ENCODE assay signal across 29 mouse cellular contexts in genomic region chr1:74967962-74968580, GRCm38 (mm10). TPM values are rescaled to one million over a fixed set of nuclear protein-coding genes. Genes with fewer than 3 reads are reported as not detected.
DNase-seq lines count a peak whose midpoint lies in the region; TF ChIP-seq lines count a peak whose summit lies in the region.
"Had no signal": no experiment of that assay in that cellular context is flagged by ENCODE, and none has a peak within 500 bp of the region (broad histone marks: within the 10 kb centered on the region; RNA-seq: fewer than 3 reads in every experiment).

No protein-coding gene starts in this region.

- H3K36me3 ChIP-seq in kidney, adult 2 months (ENCODE audit: control insufficient read depth, insufficient read depth, low read length) = no peaks in the 10 kb centered on the region
- H3K36me3 ChIP-seq in MEL (ENCODE audit: control insufficient read depth in 1 of 2, insufficient read depth in 2 of 2, low read length in 2 of 2) (no peaks in the 10 kb centered on the region; a peak in 1 of 4 replicates), myocyte (ENCODE audit: control insufficient read depth, insufficient read depth) (no peaks in the 10 kb centered on the region)
- H3K36me3 ChIP-seq: embryonic facial prominence, embryonic 13.5 days; hindbrain, embryonic 10.5 days; limb, embryonic 12.5 days; lung, embryonic 15.5 days; midbrain, embryonic 15.5 days; neural tube, embryonic 13.5 days had no signal

- H3K4me1 ChIP-seq in kidney, adult 2 months (ENCODE audit: control insufficient read depth, insufficient read depth, low read length) = peaks cover 20% of the 10 kb centered on the region; the same call in 1 of the 2 replicates
- peaks cover 0 to 8% of the 10 kb centered on the region in 2 experiments; a peak in 1 of 4 replicates for H3K4me1 ChIP-seq in MEL (ENCODE audit: control insufficient read depth in 1 of 2, insufficient read depth in 2 of 2, low read length in 2 of 2)

- peak; percentile 66 for DNase-seq in kidney, adult 2 months
- DNase-seq in kidney, adult 18-20 months = no peak
- DNase-seq in MEL (ENCODE audit: low read depth, low spot score) = peak; percentile 83
- DNase-seq in NIH3T3 (ENCODE audit: low read depth) = peak; percentile 52
- DNase-seq in lung, postnatal 36 days = no peak
- DNase-seq in heart, adult 11 months = no peak
- DNase-seq: cerebellum, adult 8-10 months; cerebellum, postnatal 36 days; embryo, embryonic 11 days; gastrocnemius, adult 2 months; layer of hippocampus, postnatal 36 days; thymus, adult 18-20 months; thymus, postnatal 36 days had no signal

- H3K79me2 ChIP-seq in MEL (ENCODE audit: control insufficient read depth, insufficient read depth, low read length, poor library complexity) (no peaks in the 10 kb centered on the region), myocyte (ENCODE audit: control insufficient read depth, insufficient read depth) (no peaks in the 10 kb centered on the region)

- 41% methylated on average over 8 of the region's 8 CpGs for WGBS in kidney, adult 2 months

- peak overlapping the region; percentile 64; the same call in 1 of the 2 replicates for H3K27ac ChIP-seq in kidney, adult 2 months (ENCODE audit: insufficient read depth, low read depth, low read length)
- no peak overlapping the region for H3K27ac ChIP-seq in MEL (ENCODE audit: control insufficient read depth, low read depth, low read length)
- H3K27ac ChIP-seq: embryonic facial prominence, embryonic 13.5 days; forebrain, embryonic 13.5 days; gastrocnemius, adult 2 months; hindbrain, embryonic 10.5 days; hindbrain, postnatal 0 days; limb, embryonic 12.5 days; liver, embryonic 14.5 days; lung, embryonic 15.5 days; macrophage; midbrain, embryonic 15.5 days; neural tube, embryonic 13.5 days had no signal

- no peak for TF ChIP-seq CTCF in kidney, adult 2 months (conservative IDR thresholded peaks at IDR 0.05; ENCODE audit: insufficient read depth, insufficient read length, low read depth, low read length)
- TF ChIP-seq CTCF in MEL (IDR thresholded peaks at IDR 0.05 in 2 of 3, conservative IDR thresholded peaks at IDR 0.05 in 1 of 3; ENCODE audit: control insufficient read depth in 1 of 3, insufficient read depth in 1 of 3, low read depth in 2 of 3, low read length in 3 of 3, poor library complexity in 1 of 3, severe bottlenecking in 1 of 3) = no peak

- TF ChIP-seq EP300 in MEL (IDR thresholded peaks at IDR 0.05; ENCODE audit: low read depth in 1 of 2, low read length in 2 of 2) = peak; percentile 44 to 65

- no peaks in the 10 kb centered on the region for H3K9me3 ChIP-seq in MEL (replicated peaks; ENCODE audit: insufficient read depth, low read length)
- H3K9me3 ChIP-seq: embryonic facial prominence, embryonic 13.5 days; forebrain, embryonic 13.5 days; hindbrain, embryonic 10.5 days; limb, embryonic 12.5 days; lung, embryonic 15.5 days; midbrain, embryonic 15.5 days; neural tube, embryonic 13.5 days had no signal

- H3K9ac ChIP-seq in MEL (ENCODE audit: control insufficient read depth, low read depth, low read length, poor library complexity, severe bottlenecking) = no peak overlapping the region
- H3K9ac ChIP-seq: embryonic facial prominence, embryonic 13.5 days; forebrain, embryonic 13.5 days; limb, embryonic 12.5 days; liver, embryonic 14.5 days; lung, embryonic 15.5 days; midbrain, embryonic 15.5 days; neural tube, embryonic 13.5 days had no signal

- no peak for TF ChIP-seq POLR2A in kidney, adult 2 months (IDR thresholded peaks at IDR 0.05; ENCODE audit: low read depth, low read length)
- TF ChIP-seq POLR2A in MEL (IDR thresholded peaks at IDR 0.05; ENCODE audit: control insufficient read depth in 1 of 2, insufficient read depth in 1 of 2, low read depth in 1 of 2, low read length in 2 of 2, poor library complexity in 1 of 2) = no peak
- no peak for TF ChIP-seq POLR2A in myocyte (IDR thresholded peaks at IDR 0.05; ENCODE audit: insufficient read length, low read depth)

- H3K4me2 ChIP-seq in myocyte (ENCODE audit: low read depth) = peak overlapping the region; percentile 0
- H3K4me2 ChIP-seq: embryonic facial prominence, embryonic 13.5 days; forebrain, embryonic 13.5 days; heart, embryonic 11.5 days; limb, embryonic 12.5 days; lung, embryonic 15.5 days; midbrain, embryonic 15.5 days; neural tube, embryonic 13.5 days had no signal

- H3K27me3 ChIP-seq in kidney, adult 2 months (replicated peaks; ENCODE audit: control insufficient read depth, insufficient read depth, low read length) = no peaks in the 10 kb centered on the region
- H3K27me3 ChIP-seq in MEL (ENCODE audit: control insufficient read depth in 1 of 2, insufficient read depth in 2 of 2, low read length in 2 of 2) (no peaks in the 10 kb centered on the region), myocyte (ENCODE audit: control insufficient read depth, insufficient read depth, insufficient read length) (peaks cover 2% of the 10 kb centered on the region)
- H3K27me3 ChIP-seq: forebrain, embryonic 13.5 days; midbrain, embryonic 15.5 days had no signal

- no peak overlapping the region for H3ac ChIP-seq in myocyte (ENCODE audit: control insufficient read depth, insufficient read length)

- H3K4me3 ChIP-seq in kidney, adult 2 months (ENCODE audit: insufficient read depth, low read depth, low read length) = no peak overlapping the region
- no peak overlapping the region for H3K4me3 ChIP-seq in MEL (ENCODE audit: control insufficient read depth in 1 of 2, insufficient read depth in 1 of 2, low read depth in 2 of 2, low read length in 2 of 2)
- H3K4me3 ChIP-seq in myocyte = no peak overlapping the region
- H3K4me3 ChIP-seq: embryonic facial prominence, embryonic 13.5 days; erythroblast, embryonic 14.5 days; forebrain, embryonic 13.5 days; gastrocnemius, adult 2 months; hindbrain, embryonic 10.5 days; limb, embryonic 12.5 days; lung, embryonic 15.5 days; midbrain, embryonic 15.5 days; neural tube, embryonic 13.5 days had no signal

- no peak for TF ChIP-seq RAD21 in MEL (IDR thresholded peaks at IDR 0.05; ENCODE audit: low read depth, low read length)

TF ChIP-seq in MEL, 35 proteins besides CTCF, POLR2A, EP300 and RAD21 (continues in another document):
- no peak for TF ChIP-seq RCOR1 (IDR thresholded peaks at IDR 0.05; ENCODE audit: low read depth, low read length)
- TF ChIP-seq BHLHE40 (IDR thresholded peaks at IDR 0.05; ENCODE audit: borderline replicate concordance, low read depth, low read length) = no peak
- no peak for TF ChIP-seq MAX (IDR thresholded peaks at IDR 0.05; ENCODE audit: low read length)
- no peak for TF ChIP-seq USF2 (IDR thresholded peaks at IDR 0.05; ENCODE audit: borderline replicate concordance in 1 of 2, insufficient read depth in 1 of 2, low read depth in 1 of 2, low read length in 2 of 2)
- TF ChIP-seq NRF1 (IDR thresholded peaks at IDR 0.05; ENCODE audit: insufficient read depth, low read depth, low read length, poor library complexity, severe bottlenecking) = no peak
- TF ChIP-seq ELF1 (IDR thresholded peaks at IDR 0.05; ENCODE audit: low read depth, low read length) = no peak
- TF ChIP-seq SIN3A (IDR thresholded peaks at IDR 0.05; ENCODE audit: low read length) = no peak
- no peak for TF ChIP-seq UBTF (IDR thresholded peaks at IDR 0.05; ENCODE audit: borderline replicate concordance, insufficient read depth, low read depth, low read length)
- peak; percentile 51; the same call in 1 of the 2 replicates for TF ChIP-seq GATA1 (IDR thresholded peaks at IDR 0.05; ENCODE audit: low read depth, low read length)
- no peak for TF ChIP-seq ETS1 (IDR thresholded peaks at IDR 0.05; ENCODE audit: low read depth, low read length)
- TF ChIP-seq GABPA (IDR thresholded peaks at IDR 0.05; ENCODE audit: low read depth, low read length) = no peak
- no peak for TF ChIP-seq CHD1 (IDR thresholded peaks at IDR 0.05; ENCODE audit: low read depth, low read length)
- TF ChIP-seq ZKSCAN1 (IDR thresholded peaks at IDR 0.05; ENCODE audit: low read depth, low read length) = no peak
- TF ChIP-seq ZC3H11A (IDR thresholded peaks at IDR 0.05; ENCODE audit: low read depth, low read length) = no peak
- no peak for TF ChIP-seq MYC (IDR thresholded peaks at IDR 0.05; ENCODE audit: low read depth, low read length)

TF ChIP-seq in myocyte, 11 proteins besides CTCF, POLR2A, EP300 and RAD21:
- no peak for TF ChIP-seq USF1 (IDR thresholded peaks at IDR 0.05; ENCODE audit: low read depth)
- no peak for TF ChIP-seq MYOD1 (IDR thresholded peaks at IDR 0.05; ENCODE audit: control insufficient read depth in 1 of 3, insufficient read length in 2 of 3, low read depth in 2 of 3)
- no peak for TF ChIP-seq TCF12 (IDR thresholded peaks at IDR 0.05; ENCODE audit: insufficient read depth, poor library complexity, severe bottlenecking)
- TF ChIP-seq TCF3 (IDR thresholded peaks at IDR 0.05; ENCODE audit: insufficient read length, low read depth) = no peak
- no peak for TF ChIP-seq MYOG (IDR thresholded peaks at IDR 0.05; ENCODE audit: control insufficient read depth in 1 of 3, insufficient read depth in 1 of 3, insufficient read length in 2 of 3, low read depth in 2 of 3)
- no peak for TF ChIP-seq CEBPB (IDR thresholded peaks at IDR 0.05; ENCODE audit: insufficient read depth, poor library complexity, severe bottlenecking)
- TF ChIP-seq REST (IDR thresholded peaks at IDR 0.05; ENCODE audit: insufficient read depth, insufficient read length) = no peak
- no peak for TF ChIP-seq MAX (IDR thresholded peaks at IDR 0.05; ENCODE audit: low read depth)
- no peak for TF ChIP-seq E2F4 (IDR thresholded peaks at IDR 0.05; ENCODE audit: insufficient read depth)
- TF ChIP-seq POLR2AphosphoS2 (IDR thresholded peaks at IDR 0.05; ENCODE audit: insufficient read length, low read depth) = no peak

RNA-seq across cellular contexts. Expression of gene Ihh, which starts 16.6 kb away (rescaled TPM):
- 30.3 and 43.5 TPM in 2 replicates for polyA plus RNA-seq in kidney, adult 2 months (2012; rRNA removed)
- 0.04 TPM in 1 of 2 replicates, not detected in the other for total RNA-seq in MEL (2012; rRNA removed)
- polyA plus RNA-seq in MEL (2012; ENCODE audit: insufficient read depth in 1 of 2, insufficient read length in 2 of 2, low read depth in 1 of 2, low replicate concordance in 2 of 2, missing spikeins in 1 of 2) (under 1 TPM in 1 of 2 experiments, not detected in 1; 0.07 TPM), myocyte (2012; fragmentation: generic; extraction: Trizol) (0.07 TPM)

RNA-seq across cellular contexts. Expression of gene Cfap65, which starts 32.7 kb away (rescaled TPM):
- polyA plus RNA-seq in kidney, adult 2 months (2012; rRNA removed) = 1.6 and 2.4 TPM in 2 replicates
- not detected in 2 replicates for total RNA-seq in MEL (2012; rRNA removed)
- not detected for polyA plus RNA-seq in MEL (2012; ENCODE audit: insufficient read depth in 1 of 2, insufficient read length in 2 of 2, low read depth in 1 of 2, low replicate concordance in 2 of 2, missing spikeins in 1 of 2)
- not detected for polyA plus RNA-seq in myocyte (2012; fragmentation: generic; extraction: Trizol)
- total RNA-seq: gastrocnemius, adult 2 months had no signal
- polyA plus RNA-seq: C2C12; embryonic facial prominence, embryonic 13.5 days; erythroblast, embryonic 14.5 days; heart, embryonic 11.5 days; heart, postnatal 0 days; limb, embryonic 12.5 days; macrophage; stomach, embryonic 14.5 days had no signal

Comparison
In these comparisons a context has a peak if more than half of its experiments do, and no peak if none do; other contexts are left out.
1. DNase-seq: peak in kidney, adult 2 months (single experiment), MEL (single experiment) and NIH3T3 (single experiment); none in kidney, adult 18-20 months (single experiment), lung, postnatal 36 days (single experiment) and heart, adult 11 months (single experiment).
2. RNA of gene Ihh, which starts 16.6 kb away (polyA plus RNA-seq): 30.3 to 43.5 TPM in kidney, adult 2 months; 0.07 TPM in myocyte (single experiment) and 0.07 TPM in MEL; every median in the first group is over 10 times any median in the second.